Mouse (Mus musculus) urinary bladder, adult 2 months (tissue): ENCODE measurements around the gene Nsd1. TPM values are rescaled to one million over a fixed set of nuclear protein-coding genes. Genes with fewer than 3 reads are reported as not detected.
"Not testable (repeated sequence)": the region's sequence is repeated elsewhere in the genome, so short reads cannot be mapped to it uniquely, and the experiment has no call there.

Experiments
- DNase-seq: peaks from one replicate; pipeline ENCODE4 v3.0.0; 2022; ENCODE audit warnings: low spot score
- polyA plus RNA-seq: library from polyadenylated mRNA; depleted of rRNA; stranded (reverse); fragments of >200 nt; gene quantifications from 2 replicates; pipeline ENCODE4 v1.2.3, GENCODE M21; 2012

The Nsd1 gene
- polyA plus RNA-seq, 1 experiment = 25.8 TPM

DNA sequence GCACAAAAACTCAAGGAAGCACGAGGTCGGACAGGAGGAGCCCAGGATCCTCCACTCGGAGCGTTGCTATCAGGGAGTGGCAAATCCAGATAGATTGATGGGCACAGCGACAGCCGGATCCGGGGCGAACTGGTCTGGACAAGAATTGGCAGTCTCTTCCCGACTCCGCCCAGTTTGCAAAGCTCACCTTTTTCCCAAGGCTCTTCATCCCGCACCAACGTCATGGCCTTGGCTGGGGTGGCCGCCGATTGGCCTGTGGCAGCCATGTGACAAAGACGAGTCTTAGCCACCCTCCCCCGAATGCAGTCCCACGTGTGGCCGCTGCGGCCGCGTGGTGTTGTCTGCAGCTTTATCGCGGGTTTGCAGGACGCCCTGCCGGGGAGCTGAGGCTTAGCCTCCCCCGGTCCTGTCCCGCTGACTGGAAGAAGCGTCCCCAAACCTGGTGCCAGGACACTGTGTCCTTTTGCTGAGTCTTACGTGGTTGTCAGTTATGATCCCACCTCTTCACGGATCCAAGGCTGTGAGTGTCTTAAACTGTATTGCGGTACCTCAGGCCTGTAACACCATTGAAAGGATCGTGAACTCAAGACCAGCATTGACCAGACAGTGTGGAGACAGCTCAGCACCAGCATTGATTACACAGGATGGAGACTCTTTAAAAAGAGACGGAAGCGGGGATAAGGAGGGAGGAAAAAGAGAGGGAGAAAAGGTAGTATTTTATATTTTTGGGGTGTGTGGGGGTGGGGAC, 19.3 kb upstream of the Nsd1 start:
- DNase-seq = peak; percentile 84

DNA sequence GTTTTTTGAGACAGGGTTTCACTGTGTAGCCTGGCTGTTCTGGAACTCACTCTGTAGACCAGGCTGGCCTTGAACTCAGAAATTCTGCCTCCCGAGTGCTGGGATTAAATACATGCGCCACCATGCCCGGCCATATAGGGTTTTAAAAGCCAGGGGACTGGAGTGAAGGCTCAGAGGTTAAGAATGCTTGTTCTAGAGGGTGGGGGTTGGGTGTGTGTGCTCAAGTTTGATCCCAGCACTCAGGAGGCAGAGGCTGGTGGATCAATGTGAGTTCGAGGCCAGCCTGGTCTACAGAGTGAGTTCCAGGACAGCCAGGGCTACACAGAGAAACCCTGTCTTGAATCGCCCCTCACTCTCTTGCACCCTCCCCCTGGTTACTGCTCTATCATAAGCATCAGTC, 18.0 kb upstream of the Nsd1 start:
- DNase-seq = no peak

DNA sequence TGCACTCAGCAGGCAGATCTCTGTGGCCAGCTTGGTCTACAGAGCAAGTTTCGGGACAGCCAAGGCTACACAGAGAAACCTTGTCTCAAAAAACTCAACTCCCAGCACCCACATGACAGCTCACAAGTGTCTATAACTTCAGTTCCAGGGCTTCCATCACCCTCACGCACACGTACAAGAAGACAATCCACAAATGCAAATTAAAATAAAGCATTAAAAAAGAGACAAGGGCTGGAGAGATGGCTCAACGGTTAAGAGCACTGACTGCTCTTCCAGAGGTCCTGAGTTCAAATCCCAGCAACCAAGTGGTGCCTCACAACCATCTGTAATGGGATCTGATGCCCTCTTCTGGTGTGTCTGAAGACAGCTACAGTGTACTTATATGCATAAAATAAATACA, 6.8 kb upstream of the Nsd1 start:
- DNase-seq = not testable (repeated sequence)

DNA sequence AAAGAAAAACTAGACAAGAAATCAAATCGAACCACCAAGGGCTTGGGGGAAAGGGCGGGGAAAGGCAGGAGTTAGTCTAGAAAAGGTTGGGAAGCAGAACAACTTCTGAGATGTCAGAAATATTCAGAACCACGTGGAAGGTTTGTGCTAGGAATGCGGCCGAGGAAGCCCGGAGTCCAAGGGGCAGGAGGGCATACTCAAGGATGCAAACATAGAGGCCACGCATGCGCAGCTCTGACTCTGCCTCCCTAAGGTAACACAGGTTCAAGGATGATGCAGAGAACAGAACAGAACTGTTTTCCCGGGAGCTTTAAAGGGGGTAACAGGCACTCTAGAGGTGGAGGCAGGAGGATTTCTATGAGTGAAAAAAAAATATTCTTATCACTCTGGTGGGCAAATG, 5.8 kb upstream of the Nsd1 start:
- DNase-seq = no peak

DNA sequence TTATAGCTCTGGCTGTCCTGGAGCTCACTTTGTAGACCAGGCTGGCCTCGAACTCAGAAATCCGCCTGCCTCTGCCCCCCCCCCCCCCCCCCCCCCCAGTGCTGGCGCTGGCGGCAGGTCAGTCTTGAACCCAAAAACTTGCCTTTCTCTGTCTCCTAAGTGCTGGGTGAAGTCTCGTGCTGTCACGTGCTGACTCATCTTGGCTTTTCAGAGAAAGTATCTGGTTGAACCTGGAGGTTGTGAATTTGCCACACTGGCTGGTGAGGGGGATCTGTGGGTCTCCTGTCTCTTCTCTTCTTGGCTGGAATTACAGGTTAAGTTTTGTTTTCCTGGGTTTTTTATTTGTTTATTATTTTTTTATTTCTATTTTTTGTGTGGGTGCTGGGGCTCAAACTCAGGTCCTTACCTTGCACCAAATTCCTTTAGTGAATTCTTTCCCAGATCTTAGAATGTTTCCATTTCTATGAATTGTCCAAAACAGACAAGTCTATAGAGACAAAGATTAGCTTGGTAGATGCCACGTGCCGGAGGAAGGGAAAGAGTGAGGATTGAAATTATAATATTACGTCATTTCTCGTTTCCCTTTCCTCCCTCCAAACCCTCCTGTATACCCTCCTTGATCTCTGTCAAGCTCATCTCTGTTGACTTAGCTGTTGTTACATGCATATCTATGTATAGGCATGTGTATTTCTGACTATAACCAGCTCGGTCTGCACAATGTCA, 4.8 kb upstream of the Nsd1 start:
- DNase-seq = no peak

DNA sequence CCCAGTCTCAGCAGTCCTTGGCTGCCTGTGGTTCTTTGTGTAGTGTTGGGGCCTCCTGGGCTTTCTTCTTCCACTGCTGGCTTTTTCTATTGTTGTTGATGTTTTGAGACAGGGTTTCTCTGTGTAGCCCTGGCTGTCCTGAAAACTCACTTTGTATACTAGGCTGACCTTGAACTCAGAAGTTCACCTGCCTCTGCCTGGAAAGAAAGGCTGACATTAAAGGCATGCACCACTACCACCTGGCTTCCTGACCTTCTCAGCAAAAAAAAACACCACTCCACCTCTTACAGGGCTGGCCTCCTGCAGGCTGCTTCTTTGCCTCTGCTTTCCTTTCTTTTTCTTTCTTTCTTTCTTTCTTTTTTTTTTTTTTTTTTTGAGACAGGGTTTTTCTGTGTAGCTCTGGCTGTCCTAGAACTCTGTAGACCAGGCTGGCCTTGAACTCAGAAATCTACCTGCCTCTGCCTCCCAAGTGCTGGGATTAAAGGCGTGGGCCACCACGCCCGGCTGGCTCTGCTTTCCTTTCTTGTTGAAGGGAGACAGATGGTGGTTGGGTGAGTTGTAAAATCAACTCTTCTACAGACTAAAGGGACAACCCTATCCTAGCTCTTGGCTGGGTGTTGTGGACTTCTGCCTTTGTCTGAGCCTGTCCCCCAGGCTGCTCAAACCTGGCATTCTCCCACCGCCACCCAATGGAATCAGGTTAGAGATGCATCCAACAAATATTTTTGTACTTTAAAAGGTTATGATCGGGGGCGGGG, 4.0 kb upstream of the Nsd1 start:
- DNase-seq = no peak

DNA sequence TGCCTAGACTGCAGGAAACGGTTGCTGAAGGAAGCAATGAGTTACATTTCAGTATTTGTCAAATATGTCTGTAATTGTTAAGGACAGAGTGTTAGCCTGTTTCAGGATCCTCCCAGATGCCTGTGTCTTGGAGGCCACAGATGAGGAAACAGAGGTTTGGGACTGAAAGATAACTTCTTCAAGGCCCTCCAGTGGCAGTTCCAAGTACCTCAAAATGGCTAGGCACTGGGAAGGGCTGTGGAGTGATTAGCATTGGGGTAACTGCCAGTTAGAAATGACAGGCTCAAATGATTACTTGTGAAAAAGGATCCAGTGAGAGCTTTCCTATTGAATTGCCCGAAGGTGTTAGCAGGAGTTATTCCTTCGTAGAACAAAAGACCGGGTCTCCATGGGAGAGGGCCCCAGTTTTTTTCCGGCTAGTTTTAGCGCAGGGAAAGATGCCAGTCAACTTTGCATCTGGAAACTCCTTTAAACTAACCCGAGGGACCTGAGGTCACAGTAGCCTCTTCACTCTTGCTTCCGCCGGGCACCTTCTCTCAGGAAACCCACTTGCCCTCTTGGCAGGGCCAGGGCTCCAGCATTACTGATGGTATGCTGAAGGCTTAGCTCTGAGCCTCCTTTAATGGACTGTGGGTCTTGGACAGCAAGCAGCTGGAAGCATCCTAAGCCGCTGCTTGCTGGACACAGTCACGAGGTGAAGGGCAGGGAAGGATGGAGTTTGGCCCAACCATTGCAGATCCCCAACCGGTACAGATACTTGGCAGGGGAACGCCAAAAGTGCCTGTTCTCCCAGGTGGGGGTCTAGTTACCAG, 539 bp upstream of the Nsd1 start:
- no peak for DNase-seq

DNA sequence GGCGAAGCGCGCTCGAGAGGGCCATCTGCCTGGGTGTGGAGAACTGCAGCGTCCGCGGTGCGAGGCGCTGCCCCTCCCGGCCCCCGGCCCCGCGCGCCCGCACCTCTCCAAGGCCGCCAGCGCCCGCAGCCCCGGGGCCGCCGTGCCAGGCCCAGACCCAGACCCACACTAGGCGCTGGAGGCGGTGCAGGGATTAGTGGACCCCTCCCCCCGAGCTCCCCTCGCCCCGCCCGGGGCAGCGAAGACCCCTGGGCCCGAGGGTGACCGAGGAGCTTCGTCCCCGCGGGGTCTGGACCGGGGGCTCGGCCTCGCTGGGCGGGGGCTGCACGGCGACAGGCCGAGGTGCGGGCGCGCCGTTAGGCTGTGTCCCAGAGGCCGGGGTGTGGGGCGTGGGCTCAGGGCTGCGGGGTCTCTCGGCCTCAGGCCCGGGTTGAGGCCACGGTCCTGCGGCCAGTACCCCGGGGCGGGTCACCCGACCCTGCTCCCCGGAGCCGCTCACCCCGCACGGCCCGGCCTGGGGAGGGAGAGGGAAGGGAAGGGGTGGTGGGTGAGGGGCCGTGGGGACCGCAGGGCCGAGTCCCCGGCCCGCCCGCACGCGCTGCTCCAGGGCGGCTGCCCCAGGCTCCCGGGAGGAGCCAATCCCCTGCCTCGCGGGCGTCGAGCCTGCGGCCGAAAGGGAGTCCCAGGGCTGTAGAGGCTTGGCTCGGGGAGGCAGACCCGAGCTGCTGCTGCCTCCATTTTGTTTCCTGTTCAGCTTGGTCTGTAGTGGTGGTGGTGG, 800 bp downstream of the Nsd1 start:
- peak; percentile 44 for DNase-seq

DNA sequence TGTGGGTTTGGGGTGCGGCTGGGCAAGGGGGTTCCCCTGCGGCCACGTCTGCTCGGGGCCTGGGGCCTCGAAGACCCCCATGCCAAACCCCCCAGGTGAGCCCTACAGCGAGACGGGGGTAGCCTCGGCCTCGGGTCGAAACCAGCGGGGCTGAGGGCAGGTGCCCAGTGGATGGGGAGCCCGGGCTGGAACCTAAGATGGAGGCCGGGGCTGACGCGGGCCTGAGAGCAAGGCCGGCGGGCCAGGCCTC, 1.3 kb downstream of the Nsd1 start:
- DNase-seq = peak; percentile 83

DNA sequence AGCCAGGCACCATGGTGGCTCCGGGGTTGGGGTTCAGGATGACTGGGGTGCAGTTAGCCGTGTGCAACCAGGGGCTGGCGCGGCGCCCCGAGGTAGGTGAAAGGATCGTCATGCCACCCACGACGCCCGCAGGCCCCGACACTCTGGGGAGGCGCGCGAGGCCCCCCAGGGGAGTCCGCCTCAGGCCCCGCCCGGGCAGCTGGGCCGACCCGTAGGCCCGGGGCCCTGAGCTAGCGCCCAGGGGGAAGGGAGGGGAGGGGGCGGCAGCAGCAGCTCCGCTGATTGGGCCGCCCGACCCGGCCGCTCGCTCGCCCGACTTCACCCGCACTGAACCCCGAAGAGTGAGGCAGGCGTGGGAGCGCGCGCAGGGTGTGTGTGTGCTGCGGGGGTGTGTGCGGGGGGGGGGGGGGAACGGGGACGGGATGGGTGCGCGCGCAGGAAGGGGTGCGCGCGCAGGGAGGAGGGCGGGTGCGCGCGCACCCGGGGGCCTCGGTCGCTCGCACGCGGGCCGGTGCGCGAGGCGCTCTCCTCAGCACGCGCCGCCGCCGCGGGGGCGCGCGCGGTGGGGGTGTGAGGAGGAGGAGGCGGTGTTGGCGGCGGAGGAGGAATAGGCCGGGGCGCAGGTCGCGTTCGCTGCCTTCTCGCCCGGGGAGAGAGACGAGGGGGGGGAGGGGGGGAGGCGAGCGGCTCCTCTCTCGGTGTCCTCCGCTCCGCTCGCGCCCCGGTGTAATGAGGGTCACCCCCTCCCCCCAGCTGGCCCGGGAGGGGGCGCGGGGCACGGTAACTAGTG, 1.8 kb downstream of the Nsd1 start:
- peak; percentile 71 for DNase-seq

DNA sequence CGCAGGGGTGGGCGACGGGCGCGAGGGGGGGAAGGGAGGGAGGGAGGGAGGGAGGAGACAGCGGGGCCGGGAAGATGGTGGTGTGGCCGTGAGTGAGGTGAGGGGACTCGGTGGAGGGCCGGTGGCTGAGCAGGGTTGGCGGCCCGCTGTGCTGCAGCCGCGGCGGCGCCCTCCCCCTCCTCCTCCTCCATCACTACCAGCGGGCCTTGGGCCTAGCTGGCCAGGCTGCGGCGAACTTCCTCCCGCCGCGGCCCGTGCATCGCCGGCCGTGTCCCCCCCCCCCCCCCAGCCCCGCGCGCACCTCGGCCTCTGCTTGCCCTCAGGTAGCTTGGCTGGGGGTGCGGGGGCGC, 2.4 kb downstream of the Nsd1 start:
- DNase-seq = peak; percentile 62

DNA sequence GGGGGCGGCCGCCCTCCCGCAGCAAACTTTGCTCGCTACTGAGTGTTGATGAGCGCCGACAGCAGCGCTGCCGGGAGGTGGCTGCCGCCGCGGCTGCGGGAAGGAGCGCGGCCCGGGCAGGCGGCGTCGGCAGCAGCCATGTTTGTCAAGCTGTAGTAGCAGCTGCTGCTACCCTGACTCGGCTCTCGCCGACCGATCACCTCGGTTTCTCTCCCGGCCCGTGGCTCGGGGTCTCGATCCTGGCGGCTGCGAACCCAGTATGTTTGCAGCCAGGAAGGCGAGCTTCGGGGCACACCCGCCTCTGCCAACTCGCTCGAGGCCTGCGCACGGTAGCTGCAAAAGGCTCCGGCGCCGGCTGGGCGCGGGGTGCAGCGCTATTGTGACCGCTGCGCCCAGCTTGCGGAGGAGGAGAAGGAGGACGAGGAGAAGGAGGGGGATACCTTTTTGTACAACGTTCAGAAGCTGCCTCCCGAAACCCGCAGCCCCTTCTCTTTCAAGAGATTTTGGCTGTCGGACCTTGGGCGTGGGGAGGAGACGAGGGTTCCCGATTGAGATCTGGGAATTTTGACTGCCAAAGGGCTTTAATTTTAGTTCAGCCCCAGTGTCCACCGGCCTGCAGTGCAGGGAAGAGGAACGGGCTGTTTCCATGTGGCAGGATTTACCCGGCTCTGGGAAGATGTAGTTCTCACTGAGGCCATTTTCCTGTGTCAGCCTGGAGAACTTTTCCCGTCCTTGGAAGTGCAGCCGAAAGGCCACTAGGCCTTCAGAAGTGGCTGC, 3.0 kb downstream of the Nsd1 start:
- peak; percentile 75 for DNase-seq

DNA sequence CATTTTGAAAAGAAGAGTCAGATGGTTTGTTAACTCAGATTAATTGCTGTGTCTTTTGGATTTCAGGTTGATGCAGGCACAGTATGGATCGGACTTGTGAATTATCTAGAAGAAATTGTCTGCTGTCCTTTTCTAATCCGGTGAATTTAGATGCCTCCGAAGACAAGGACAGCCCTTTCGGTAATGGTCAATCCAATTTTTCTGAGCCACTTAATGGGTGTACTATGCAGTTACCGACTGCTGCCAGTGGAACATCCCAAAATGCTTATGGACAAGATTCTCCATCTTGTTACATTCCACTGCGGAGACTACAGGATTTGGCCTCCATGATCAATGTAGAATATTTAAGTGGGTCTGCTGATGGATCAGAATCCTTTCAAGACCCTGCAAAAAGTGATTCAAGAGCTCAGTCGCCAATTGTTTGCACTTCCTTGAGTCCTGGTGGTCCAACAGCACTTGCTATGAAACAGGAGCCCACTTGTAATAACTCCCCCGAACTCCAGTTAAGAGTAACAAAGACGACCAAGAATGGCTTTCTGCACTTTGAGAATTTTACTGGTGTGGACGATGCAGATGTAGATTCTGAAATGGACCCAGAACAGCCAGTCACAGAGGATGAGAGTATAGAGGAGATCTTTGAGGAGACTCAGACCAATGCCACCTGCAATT, 3.7 kb downstream of the Nsd1 start:
- DNase-seq = no peak

DNA sequence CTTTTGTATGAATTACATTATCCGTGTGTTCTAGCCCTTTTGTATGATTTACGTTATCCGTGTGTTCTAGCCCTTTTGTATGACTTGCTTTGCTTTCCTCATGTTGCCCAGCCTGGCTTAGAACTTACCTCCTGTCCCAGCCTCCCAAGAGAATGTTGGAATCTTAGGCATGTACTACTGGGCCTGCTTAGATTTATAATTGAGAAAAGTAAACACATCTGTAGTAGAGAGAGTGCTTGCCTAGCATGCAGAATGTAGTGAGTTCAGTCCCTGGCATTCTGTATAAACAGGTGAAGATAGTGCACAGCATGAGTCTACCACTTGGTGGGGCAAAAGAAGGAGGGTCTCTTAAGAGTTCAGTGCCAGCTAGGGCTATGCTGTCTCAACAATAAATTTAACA, 14.8 kb downstream of the Nsd1 start:
- no peak for DNase-seq

DNA sequence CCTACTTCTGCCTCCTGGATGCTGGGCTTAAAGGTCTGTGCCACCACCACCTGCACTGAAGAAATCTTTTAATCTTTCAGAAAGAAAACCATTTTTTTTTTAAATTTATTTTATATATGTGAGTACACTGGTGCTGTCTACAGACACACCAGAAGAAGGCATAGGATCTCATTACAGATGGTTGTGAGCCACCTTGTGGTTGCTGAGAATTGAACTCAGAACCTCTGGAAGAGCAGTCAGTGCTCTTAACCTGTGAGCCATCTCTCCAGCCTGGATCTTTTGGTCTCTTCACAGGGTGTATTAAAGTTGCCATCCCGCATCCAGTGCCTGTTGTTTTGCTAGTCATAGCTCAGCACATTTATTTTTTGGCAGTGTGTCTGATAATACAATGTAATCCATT, 21.1 kb downstream of the Nsd1 start:
- DNase-seq = no peak

DNA sequence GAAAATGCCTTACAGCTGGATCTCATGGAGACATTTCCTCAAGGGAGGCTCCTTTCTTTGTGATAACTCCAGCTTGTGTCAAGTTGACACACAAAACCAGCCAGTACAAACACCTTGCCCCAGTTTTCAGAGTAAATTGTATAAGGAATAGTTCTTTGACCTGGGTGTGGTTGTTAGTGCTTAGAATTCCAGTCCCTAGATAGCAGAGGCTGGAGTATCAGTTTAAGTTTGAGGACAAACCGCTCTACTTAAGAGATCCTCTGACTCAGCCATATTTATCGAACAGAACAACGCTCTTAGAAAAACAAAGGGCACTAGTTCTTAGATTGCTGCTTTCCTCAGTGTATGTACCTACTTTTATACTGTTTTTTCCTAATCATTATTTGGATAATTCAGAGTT, 33.6 kb downstream of the Nsd1 start:
- no peak for DNase-seq

DNA sequence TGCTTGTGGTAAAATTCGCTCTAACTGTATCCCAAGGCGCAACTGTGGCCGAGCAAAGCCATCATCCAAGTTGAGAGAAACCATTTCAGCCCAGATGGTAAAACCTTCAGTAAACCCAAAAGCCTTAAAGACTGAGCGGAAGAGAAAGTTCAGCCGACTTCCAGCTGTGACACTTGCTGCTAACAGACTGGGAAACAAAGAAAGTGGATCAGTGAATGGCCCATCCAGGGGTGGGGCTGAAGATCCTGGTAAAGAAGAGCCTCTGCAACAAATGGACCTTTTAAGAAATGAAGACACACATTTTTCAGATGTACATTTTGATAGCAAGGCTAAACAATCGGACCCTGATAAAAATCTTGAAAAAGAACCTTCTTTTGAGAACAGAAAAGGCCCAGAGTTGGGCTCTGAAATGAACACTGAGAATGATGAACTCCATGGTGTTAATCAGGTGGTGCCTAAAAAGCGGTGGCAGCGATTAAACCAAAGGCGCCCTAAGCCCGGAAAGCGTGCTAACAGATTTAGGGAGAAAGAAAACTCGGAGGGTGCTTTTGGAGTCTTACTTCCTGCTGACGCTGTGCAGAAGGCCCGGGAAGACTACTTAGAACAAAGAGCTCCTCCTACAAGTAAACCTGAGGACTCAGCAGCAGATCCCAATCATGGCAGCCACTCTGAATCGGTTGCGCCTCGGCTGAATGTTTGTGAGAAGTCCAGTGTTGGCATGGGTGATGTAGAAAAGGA, 37.9 kb downstream of the Nsd1 start:
- no peak for DNase-seq

DNA sequence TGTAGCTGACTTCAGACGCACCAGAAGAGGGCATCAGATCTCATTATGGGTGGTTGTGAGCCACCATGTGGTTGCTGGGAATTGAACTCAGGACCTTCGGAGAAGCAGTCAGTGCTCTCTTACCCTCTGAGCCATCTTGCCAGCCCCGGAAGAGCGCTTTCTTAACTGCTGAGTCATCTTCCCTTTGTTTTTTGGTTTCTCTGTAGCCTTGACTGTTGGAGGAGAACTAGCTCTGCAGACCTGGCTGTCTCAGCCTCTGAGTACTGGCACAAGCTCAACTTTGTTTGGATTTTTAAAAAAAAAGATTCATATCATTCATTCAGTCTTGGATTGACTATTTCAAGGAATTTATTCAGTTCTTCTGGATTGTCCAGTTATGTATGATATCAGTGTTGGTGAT, 39.7 kb downstream of the Nsd1 start:
- DNase-seq = no peak

DNA sequence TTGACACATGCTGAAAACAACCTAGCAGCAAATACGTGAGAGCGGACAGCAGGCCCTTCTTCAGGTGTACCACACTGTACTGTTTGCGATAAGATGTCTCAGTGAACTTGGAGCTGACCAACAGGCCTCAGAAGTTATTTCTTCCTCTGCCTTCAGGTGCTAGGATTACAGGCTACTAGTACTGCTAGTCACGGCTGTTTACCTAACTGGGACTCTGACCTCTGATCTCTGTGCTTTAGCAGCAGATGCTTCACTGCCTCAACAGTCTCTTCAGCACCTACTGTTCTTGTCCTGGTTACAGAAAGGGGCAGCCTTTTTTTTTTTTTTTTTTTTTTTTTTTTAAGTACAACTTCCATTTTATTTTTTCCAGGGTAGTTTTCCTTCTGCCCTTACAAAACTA, 43.2 kb downstream of the Nsd1 start:
- no peak for DNase-seq
